Mouse (Mus musculus) intestine, postnatal 0 days (tissue): ENCODE data around the gene Gm21969. TPM values are rescaled to one million over a fixed set of nuclear protein-coding genes. Genes with fewer than 3 reads are reported as not detected.

ENCODE experiments used
- ATAC-seq: fragments of 200-750 bp; cut with Nextera tagmentation; 2 replicates; pipeline ENCODE4 v1.8.0; 2017; ENCODE audit warnings: mild to moderate bottlenecking, moderate TSS enrichment, moderate library complexity
- H3K27ac ChIP-seq: fragments of 300-500 bp; sonication (generic); 2 replicates; pipeline ENCODE4 v1.5.1; 2014; ENCODE audit warnings: mild to moderate bottlenecking, low read depth, low read length, moderate library complexity
- H3K27me3 ChIP-seq: fragments of 300-500 bp; sonication (generic); replicated peaks from 2 replicates; pipeline ENCODE4 v1.6.1; 2014; ENCODE audit warnings: low read length, mixed read lengths; ENCODE audit not compliant: control insufficient read depth, insufficient read depth
- H3K36me3 ChIP-seq: fragments of 300-500 bp; sonication (generic); 2 replicates; pipeline ENCODE4 v1.6.1; 2014; ENCODE audit warnings: mild to moderate bottlenecking, moderate library complexity; ENCODE audit not compliant: control insufficient read depth, insufficient read depth
- H3K4me1 ChIP-seq: fragments of 300-500 bp; sonication (generic); replicated peaks from 2 replicates; pipeline ENCODE4 v1.6.1; 2014; ENCODE audit warnings: antibody characterized with exemption, low read length, mixed read lengths; ENCODE audit not compliant: control insufficient read depth, insufficient read depth
- H3K4me2 ChIP-seq: fragments of 300-500 bp; sonication (generic); replicated peaks from 2 replicates; pipeline ENCODE4 v1.6.1; 2014; ENCODE audit warnings: low read depth, mild to moderate bottlenecking, moderate library complexity
- H3K4me3 ChIP-seq: fragments of 300-500 bp; sonication (generic); 2 replicates; pipeline ENCODE4 v1.5.1; 2014; ENCODE audit warnings: low read depth, low read length
- H3K9ac ChIP-seq: fragments of 300-500 bp; sonication (generic); 2 replicates; pipeline ENCODE4 v1.6.1; 2014; ENCODE audit warnings: mild to moderate bottlenecking, low read depth, low read length
- H3K9me3 ChIP-seq: fragments of 300-500 bp; sonication (generic); 2 replicates; pipeline ENCODE4 v1.6.1; 2016; ENCODE audit warnings: mixed run types; ENCODE audit not compliant: control insufficient read depth
- CTCF ChIP-seq: sonication (generic); IDR thresholded peaks from 2 replicates; pipeline ENCODE4 v1.5.1; 2016; ENCODE audit warnings: low read depth, mild to moderate bottlenecking, control low read depth, antibody characterized with exemption, moderate library complexity
- WGBS: fragments of 180-500 bp; shearing (Covaris S2); extraction: QIAGEN DNeasy Blood & Tissue Kit; methylation state at CpG from one replicate; pipeline ENCODE4 v1.1.7; 2014; 5-methylcytosine and 5-hydroxymethylcytosine counted together
- microRNA-seq: library from miRNA; unstranded; fragments of <30 nt; microRNA quantifications from one replicate; pipeline ENCODE4, GENCODE M21; 2016
- polyA plus RNA-seq: library from polyadenylated mRNA; unstranded; fragments of >200 nt; fragmentation: Nextera tagmentation; extraction: Ambion mirVana; gene quantifications from 2 replicates; pipeline ENCODE4 v1.2.1, GENCODE M21; 2015

The Gm21969 gene
- polyA plus RNA-seq, 1 experiment from 2014 or later: not detected

DNA sequence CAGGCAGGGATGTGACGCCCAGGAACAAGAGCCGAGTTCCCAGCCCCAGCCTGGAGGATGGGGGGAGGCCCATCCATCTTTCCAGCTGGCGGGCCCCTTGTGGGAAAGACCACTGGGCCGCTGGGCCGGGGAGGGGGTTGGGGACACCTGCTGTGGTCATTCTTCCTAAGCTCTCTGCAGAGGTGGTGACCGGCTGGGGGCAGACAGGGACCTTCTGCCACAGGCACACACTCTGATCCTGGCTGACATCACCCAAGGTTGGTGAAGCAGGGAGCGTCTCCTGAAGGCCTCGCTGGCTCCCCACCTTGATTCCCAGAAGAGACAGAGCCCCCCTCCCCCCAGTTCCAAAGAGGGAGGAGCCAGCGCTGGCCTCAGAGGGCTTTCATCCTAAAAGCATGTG is 94.8 kb downstream of the Gm21969 start:
- no peaks in the 10 kb centered on the region for H3K4me1 ChIP-seq
- H3K4me3 ChIP-seq: no peak overlapping the region
- no peak for ATAC-seq
- TF ChIP-seq CTCF: no peak
- no peak overlapping the region for H3K9ac ChIP-seq
- no peaks in the 10 kb centered on the region for H3K9me3 ChIP-seq
- H3K4me2 ChIP-seq: no peak overlapping the region
- no peaks in the 10 kb centered on the region for H3K36me3 ChIP-seq
- 5% methylated on average over 9 of the region's 9 CpGs for WGBS
- H3K27me3 ChIP-seq: no peaks in the 10 kb centered on the region
- H3K27ac ChIP-seq: no peak overlapping the region

DNA sequence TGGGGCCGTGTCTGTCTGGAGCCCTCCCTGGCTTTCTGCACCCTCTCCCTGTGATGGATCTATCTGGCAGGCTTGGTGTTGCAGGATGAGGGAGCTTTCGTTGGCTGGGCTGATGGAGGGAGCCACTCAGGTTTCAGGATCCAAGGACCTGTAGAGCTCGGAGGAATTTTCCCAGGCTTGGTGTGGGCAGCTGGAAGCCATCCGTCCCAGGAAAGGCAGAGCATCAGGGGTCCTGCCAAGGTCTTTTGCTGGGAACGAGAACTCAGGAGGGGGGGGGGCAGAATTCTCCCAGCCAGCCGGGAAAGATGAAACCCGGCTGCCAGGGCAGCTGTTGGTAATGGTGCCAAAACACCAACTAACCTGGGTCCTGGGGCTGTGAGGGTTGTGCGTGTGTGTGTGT is 95.6 kb downstream of the Gm21969 start:
- ATAC-seq: no peak
- Histone ChIP-seq H3K36me3 (no peaks in the 10 kb centered on the region), H3K4me2 (no peak overlapping the region), H3K4me3 (no peak overlapping the region), H3K4me1 (no peaks in the 10 kb centered on the region), H3K27me3 (no peaks in the 10 kb centered on the region), H3K9me3 (no peaks in the 10 kb centered on the region), H3K27ac (no peak overlapping the region), H3K9ac (no peak overlapping the region)
- no peak for TF ChIP-seq CTCF
- 64% methylated on average over 8 of the region's 8 CpGs for WGBS

DNA sequence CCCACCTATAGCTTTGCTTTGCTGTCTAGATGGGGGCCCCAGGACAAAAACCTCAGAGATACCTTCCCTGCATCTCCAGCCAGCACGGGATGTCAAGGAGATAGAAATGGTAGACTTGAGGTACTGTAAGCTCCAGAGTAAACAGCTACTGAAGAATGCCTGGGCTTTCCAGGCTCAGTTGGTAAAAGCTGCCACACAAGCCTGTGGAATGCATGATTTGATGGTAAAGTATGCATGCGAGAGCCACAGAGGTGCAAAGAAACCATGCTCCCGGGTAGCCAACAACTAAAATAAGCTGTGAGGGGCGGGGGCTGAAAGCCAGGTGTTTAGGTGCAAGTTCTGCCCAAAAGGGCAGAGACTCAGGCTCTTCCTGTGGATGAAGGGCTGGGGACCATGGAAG is 99.9 kb downstream of the Gm21969 start:
- H3K4me3 ChIP-seq: no peak overlapping the region
- H3K27me3 ChIP-seq: no peaks in the 10 kb centered on the region
- H3K36me3 ChIP-seq: no peaks in the 10 kb centered on the region
- no peaks in the 10 kb centered on the region for H3K9me3 ChIP-seq
- 50% methylated on average over 4 of the region's 4 CpGs for WGBS
- H3K27ac ChIP-seq: no peak overlapping the region
- no peak overlapping the region for H3K4me2 ChIP-seq
- no peaks in the 10 kb centered on the region for H3K4me1 ChIP-seq
- ATAC-seq: no peak
- H3K9ac ChIP-seq: no peak overlapping the region
- no peak for TF ChIP-seq CTCF

DNA sequence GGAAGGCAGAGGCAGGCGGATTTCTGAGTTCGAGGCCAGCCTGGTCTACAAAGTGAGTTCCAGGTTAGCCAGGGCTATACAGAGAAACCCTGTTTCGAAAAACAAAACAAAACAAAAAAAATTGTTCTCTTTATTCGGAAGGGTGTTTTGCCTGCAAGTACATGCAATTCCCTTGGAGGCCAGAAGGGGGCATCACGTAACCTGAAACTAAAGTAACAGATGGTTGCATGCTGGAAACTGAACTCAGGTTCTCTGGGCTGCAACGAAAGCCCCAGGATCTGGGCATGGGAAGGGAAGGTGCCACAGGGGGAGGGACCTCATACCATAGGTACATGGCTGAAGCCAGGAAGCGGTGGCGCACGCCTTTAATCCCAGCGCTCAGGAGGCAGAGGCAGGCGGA is 100.5 kb downstream of the Gm21969 start:
- no peak overlapping the region for H3K4me3 ChIP-seq
- no peak overlapping the region for H3K4me2 ChIP-seq
- no peak overlapping the region for H3K9ac ChIP-seq
- H3K9me3 ChIP-seq: no peaks in the 10 kb centered on the region
- 79% methylated on average over 11 of the region's 11 CpGs for WGBS
- no peaks in the 10 kb centered on the region for H3K27me3 ChIP-seq
- ATAC-seq: no peak
- TF ChIP-seq CTCF: peak; percentile 49
- no peaks in the 10 kb centered on the region for H3K36me3 ChIP-seq
- H3K4me1 ChIP-seq: no peaks in the 10 kb centered on the region
- no peak overlapping the region for H3K27ac ChIP-seq

DNA sequence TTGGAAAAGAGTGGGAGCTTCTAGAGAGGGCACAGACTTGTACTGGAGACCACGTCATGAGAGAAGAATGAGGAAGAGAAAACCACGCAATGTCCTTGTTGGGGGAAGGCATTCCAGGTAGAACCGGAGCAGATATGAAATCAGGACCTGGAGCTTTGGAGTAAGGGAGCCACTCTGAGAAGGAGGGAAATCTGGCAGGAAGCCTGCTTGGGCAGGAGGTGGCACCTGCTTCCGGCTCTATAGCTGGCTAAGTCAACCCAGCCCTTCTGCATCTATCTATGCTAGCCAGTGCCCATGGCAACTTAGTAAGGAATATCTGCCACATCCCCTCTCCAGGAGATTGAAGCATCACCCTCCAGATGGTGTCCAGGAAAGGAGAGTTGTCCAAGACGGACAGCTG is 103.0 kb downstream of the Gm21969 start:
- no peak for TF ChIP-seq CTCF
- Histone ChIP-seq H3K4me2 (no peak overlapping the region), H3K4me1 (no peaks in the 10 kb centered on the region), H3K36me3 (no peaks in the 10 kb centered on the region), H3K4me3 (no peak overlapping the region), H3K27me3 (no peaks in the 10 kb centered on the region), H3K9ac (no peak overlapping the region), H3K27ac (no peak overlapping the region), H3K9me3 (no peaks in the 10 kb centered on the region)
- 80% methylated on average over 5 of the region's 5 CpGs for WGBS
- no peak for ATAC-seq

DNA sequence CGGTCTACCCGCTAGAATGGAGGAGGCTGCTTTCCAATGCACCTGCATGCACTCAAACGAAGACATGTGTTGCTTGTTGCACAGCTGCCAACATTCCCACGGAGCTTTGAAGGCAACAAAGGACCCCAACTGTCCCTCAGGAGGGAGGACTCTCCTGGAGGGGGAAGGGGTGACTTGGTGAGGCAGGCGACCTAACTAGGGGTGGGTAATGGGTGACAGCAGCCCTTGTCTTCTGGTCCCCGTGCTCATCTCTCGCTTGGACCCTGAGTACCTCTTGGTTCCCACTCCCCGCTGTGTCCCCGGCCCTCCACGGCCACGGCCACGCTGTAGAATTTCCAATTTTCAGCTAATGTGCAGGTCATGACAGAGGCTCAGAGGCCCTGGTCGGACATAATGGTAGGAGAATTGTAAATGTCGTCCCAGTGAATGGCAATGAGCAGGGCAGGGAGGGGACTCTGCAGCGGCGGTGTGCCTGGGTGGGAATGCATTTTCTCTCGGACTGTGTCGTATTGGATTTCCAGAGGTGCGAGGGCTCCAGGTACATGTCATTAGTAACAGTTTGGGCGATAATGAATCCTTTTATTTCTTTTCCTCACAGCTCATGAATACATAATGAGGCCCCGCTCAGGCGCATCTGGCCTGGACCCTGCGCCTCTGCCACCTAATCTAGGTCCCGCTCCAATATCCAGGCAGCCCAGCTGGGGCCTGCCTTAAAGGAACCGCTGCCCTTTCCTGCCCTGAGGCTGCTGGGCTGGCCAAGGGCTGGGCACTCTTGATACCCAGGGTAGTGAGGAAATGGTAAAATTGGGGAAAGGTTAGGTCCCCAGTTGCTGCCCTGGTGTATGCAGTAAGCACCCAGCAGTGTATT is 107.7 kb downstream of the Gm21969 start:
- ATAC-seq: no peak
- no peak overlapping the region for H3K27ac ChIP-seq

More for the DNA sequence above, 107.7 kb downstream of the Gm21969 start:
- H3K9ac ChIP-seq: no peak overlapping the region
- H3K4me1 ChIP-seq: no peaks in the 10 kb centered on the region
- H3K4me2 ChIP-seq: no peak overlapping the region
- H3K4me3 ChIP-seq: no peak overlapping the region
- H3K9me3 ChIP-seq: no peaks in the 10 kb centered on the region
- no peaks in the 10 kb centered on the region for H3K27me3 ChIP-seq
- no peaks in the 10 kb centered on the region for H3K36me3 ChIP-seq
- TF ChIP-seq CTCF: no peak
- WGBS: 53% methylated on average over 25 of the region's 25 CpGs

Small RNA genes lying within 50 kb of the gene (microRNA-seq; reads per million reads assigned to microRNA genes)
- not detected for gene Gm25571
- not detected for gene Mir7020

Other genes starting within 250 kb of the Gm21969 start
- 3.4 and 4.0 TPM in 2 replicates for gene Iffo2, start 72.6 kb upstream of the Gm21969 start, polyA plus RNA-seq
- gene Aldh4a1, start 19.7 kb downstream of the Gm21969 start, polyA plus RNA-seq: 3.5 and 3.9 TPM in 2 replicates
- not detected in 2 replicates for gene Tas1r2, start 50.4 kb downstream of the Gm21969 start, polyA plus RNA-seq
- gene Pax7, start 230.3 kb downstream of the Gm21969 start, polyA plus RNA-seq: not detected in 2 replicates